Mouse (Mus musculus): Measurements from ENCODE around the gene Xpr1. TPM values are rescaled to one million over a fixed set of nuclear protein-coding genes. Genes with fewer than 3 reads are reported as not detected.

Xpr1 gene
- polyA plus RNA-seq, 1 experiment = 8.7 TPM

DNA sequence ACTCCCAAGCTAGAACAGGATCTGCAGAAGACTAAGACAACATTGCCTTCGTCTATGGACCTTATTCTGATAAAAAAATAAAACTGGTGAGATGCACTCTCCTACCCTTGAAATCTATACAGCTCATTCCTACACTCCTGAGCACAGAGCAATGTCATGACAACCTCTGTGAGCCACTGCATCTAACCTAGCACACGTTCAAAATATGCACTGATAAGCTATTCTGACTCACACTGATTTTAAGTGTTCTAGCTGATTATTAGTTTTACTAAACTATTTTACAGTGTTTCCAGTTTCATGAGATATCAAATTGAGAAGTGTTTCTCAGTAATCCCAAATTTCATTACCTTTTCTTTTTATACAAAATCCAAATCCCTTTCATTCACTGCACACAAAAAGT lies 23.2 kb downstream of the Xpr1 start:
- Histone ChIP-seq H3K4me2 (ENCODE audit: low read depth) (no peak overlapping the region), H3K4me3 (no peak overlapping the region), H3K27me3 (ENCODE audit: control insufficient read depth, insufficient read depth, insufficient read length) (no peaks in the 10 kb centered on the region), H3ac (ENCODE audit: control insufficient read depth, insufficient read length) (no peak overlapping the region), H3K79me2 (ENCODE audit: control insufficient read depth, insufficient read depth) (peaks cover 7% of the 10 kb centered on the region), H3K36me3 (ENCODE audit: control insufficient read depth, insufficient read depth) (no peaks in the 10 kb centered on the region)
- TF ChIP-seq TCF12 (IDR thresholded peaks at IDR 0.05; ENCODE audit: insufficient read depth, poor library complexity, severe bottlenecking) = no peak
- no peak for TF ChIP-seq MYOD1 (IDR thresholded peaks at IDR 0.05; ENCODE audit: control insufficient read depth in 1 of 3, insufficient read length in 2 of 3, low read depth in 2 of 3)
- no peak for TF ChIP-seq POLR2A (IDR thresholded peaks at IDR 0.05; ENCODE audit: insufficient read length, low read depth)
- TF ChIP-seq MYOG (IDR thresholded peaks at IDR 0.05; ENCODE audit: control insufficient read depth in 1 of 3, insufficient read depth in 1 of 3, insufficient read length in 2 of 3, low read depth in 2 of 3) = no peak
- no peak for TF ChIP-seq MAX (IDR thresholded peaks at IDR 0.05; ENCODE audit: low read depth)
- TF ChIP-seq SRF (IDR thresholded peaks at IDR 0.05; ENCODE audit: control insufficient read depth, insufficient read length, low read depth) = no peak
- TF ChIP-seq TCF3 (IDR thresholded peaks at IDR 0.05; ENCODE audit: insufficient read length, low read depth) = no peak
- no peak for TF ChIP-seq USF1 (IDR thresholded peaks at IDR 0.05; ENCODE audit: low read depth)
- no peak for TF ChIP-seq CEBPB (IDR thresholded peaks at IDR 0.05; ENCODE audit: insufficient read depth, poor library complexity, severe bottlenecking)
- TF ChIP-seq E2F4 (IDR thresholded peaks at IDR 0.05; ENCODE audit: insufficient read depth) = no peak
- no peak for TF ChIP-seq POLR2AphosphoS2 (IDR thresholded peaks at IDR 0.05; ENCODE audit: insufficient read length, low read depth)
- TF ChIP-seq REST (IDR thresholded peaks at IDR 0.05; ENCODE audit: insufficient read depth, insufficient read length) = no peak

DNA sequence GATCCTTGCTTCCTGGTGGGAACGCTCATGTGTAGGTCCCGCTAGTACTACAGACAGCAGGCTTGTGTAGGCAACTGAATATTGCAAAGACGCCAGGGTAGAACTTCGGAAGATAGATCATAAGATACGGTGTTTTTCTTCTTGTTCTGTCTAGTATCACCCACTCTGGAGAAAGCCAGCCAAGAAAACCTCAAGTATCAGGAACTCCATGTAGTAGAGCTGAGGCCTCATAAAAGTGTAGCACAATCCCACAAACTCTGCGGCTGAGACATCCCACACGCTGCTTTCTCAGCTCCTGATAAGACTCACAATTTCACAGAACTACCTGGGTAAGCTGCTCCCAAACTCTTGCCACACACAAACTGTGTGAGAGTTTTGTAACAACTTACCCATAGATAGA lies 24.4 kb downstream of the Xpr1 start:
- Histone ChIP-seq H3K4me2 (ENCODE audit: low read depth) (no peak overlapping the region), H3K4me3 (no peak overlapping the region), H3K27me3 (ENCODE audit: control insufficient read depth, insufficient read depth, insufficient read length) (no peaks in the 10 kb centered on the region), H3K36me3 (ENCODE audit: control insufficient read depth, insufficient read depth) (no peaks in the 10 kb centered on the region), H3ac (ENCODE audit: control insufficient read depth, insufficient read length) (no peak overlapping the region), H3K79me2 (ENCODE audit: control insufficient read depth, insufficient read depth) (peaks cover 7% of the 10 kb centered on the region)
- TF ChIP-seq TCF12 (IDR thresholded peaks at IDR 0.05; ENCODE audit: insufficient read depth, poor library complexity, severe bottlenecking) = no peak
- TF ChIP-seq REST (IDR thresholded peaks at IDR 0.05; ENCODE audit: insufficient read depth, insufficient read length) = no peak
- TF ChIP-seq MAX (IDR thresholded peaks at IDR 0.05; ENCODE audit: low read depth) = no peak
- TF ChIP-seq E2F4 (IDR thresholded peaks at IDR 0.05; ENCODE audit: insufficient read depth) = no peak
- TF ChIP-seq MYOD1 (IDR thresholded peaks at IDR 0.05; ENCODE audit: control insufficient read depth in 1 of 3, insufficient read length in 2 of 3, low read depth in 2 of 3) = no peak
- TF ChIP-seq CEBPB (IDR thresholded peaks at IDR 0.05; ENCODE audit: insufficient read depth, poor library complexity, severe bottlenecking) = no peak
- TF ChIP-seq POLR2AphosphoS2 (IDR thresholded peaks at IDR 0.05; ENCODE audit: insufficient read length, low read depth) = no peak

DNA sequence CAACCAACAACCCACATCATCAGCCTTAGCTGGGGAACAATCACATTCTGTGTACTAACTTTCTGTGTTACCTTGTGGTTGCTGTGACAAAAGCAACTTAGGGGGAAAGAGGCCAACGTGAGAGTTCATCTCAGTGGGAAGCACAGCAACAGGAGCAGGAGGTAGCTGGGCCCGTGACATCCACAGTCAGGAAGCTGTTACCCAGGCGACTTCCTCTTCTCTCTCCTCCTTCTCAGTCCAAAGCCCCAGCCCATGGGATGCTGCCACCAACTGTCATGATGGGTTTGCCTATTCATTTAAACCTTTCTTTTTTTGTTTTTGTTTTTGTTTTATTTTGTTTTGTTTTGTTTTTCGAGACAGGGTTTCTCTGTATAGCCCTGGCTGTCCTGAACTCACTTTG lies 25.7 kb downstream of the Xpr1 start:
- Histone ChIP-seq H3K4me3 (no peak overlapping the region), H3K27me3 (ENCODE audit: control insufficient read depth, insufficient read depth, insufficient read length) (no peaks in the 10 kb centered on the region), H3K4me2 (ENCODE audit: low read depth) (no peak overlapping the region), H3K36me3 (ENCODE audit: control insufficient read depth, insufficient read depth) (no peaks in the 10 kb centered on the region), H3K79me2 (ENCODE audit: control insufficient read depth, insufficient read depth) (peaks cover 7% of the 10 kb centered on the region), H3ac (ENCODE audit: control insufficient read depth, insufficient read length) (no peak overlapping the region)
- TF ChIP-seq REST (IDR thresholded peaks at IDR 0.05; ENCODE audit: insufficient read depth, insufficient read length) (no peak), USF1 (IDR thresholded peaks at IDR 0.05; ENCODE audit: low read depth) (no peak), POLR2AphosphoS2 (IDR thresholded peaks at IDR 0.05; ENCODE audit: insufficient read length, low read depth) (no peak), MYOD1 (IDR thresholded peaks at IDR 0.05; ENCODE audit: control insufficient read depth in 1 of 3, insufficient read length in 2 of 3, low read depth in 2 of 3) (no peak), CEBPB (IDR thresholded peaks at IDR 0.05; ENCODE audit: insufficient read depth, poor library complexity, severe bottlenecking) (no peak), SRF (IDR thresholded peaks at IDR 0.05; ENCODE audit: control insufficient read depth, insufficient read length, low read depth) (no peak)

DNA sequence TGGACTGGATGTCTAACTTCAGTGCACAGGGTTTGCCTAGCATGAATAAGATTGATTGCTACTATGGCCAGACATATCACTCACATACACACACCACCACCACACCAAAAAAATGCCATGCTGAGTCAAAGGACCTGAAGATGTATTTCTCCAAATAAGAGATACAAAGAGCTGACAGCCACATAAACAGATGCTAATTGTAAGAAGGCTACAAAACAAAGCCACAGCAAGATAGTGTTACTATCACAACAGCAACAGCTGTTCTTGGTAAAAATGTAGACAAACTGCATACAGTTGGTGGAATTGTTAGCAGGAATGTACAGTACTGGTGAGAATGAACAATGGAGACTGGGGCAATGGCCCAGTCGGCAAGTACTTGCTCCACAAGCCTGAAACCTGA lies 28.8 kb downstream of the Xpr1 start:
- H3K36me3 ChIP-seq (ENCODE audit: control insufficient read depth, insufficient read depth) = no peaks in the 10 kb centered on the region
- H3K4me2 ChIP-seq (ENCODE audit: low read depth) = peak overlapping the region; percentile 68
- peaks cover 7% of the 10 kb centered on the region for H3K79me2 ChIP-seq (ENCODE audit: control insufficient read depth, insufficient read depth)

DNA sequence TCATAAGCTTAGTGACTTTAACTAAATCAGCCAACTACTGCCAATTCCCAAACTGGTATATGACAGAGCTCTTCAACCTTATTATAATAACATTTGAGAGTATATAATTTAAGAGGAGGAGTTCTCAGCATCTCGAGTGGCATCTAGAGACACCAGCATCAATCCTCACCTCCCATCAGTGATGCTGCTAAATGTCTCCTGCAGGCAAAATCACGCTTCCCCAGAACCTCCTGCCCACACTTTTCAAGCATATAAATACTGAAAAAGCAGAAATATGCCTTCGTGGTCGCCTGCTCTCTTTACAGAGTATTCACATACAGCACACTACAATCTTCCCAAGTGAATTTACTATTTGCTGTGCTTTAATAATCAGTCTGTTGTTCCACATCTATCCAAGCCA lies 30.7 kb downstream of the Xpr1 start:
- Histone ChIP-seq H3ac (ENCODE audit: control insufficient read depth, insufficient read length) (no peak overlapping the region), H3K4me3 (no peak overlapping the region), H3K4me2 (ENCODE audit: low read depth) (no peak overlapping the region), H3K79me2 (ENCODE audit: control insufficient read depth, insufficient read depth) (peaks cover 3% of the 10 kb centered on the region), H3K36me3 (ENCODE audit: control insufficient read depth, insufficient read depth) (no peaks in the 10 kb centered on the region), H3K27me3 (ENCODE audit: control insufficient read depth, insufficient read depth, insufficient read length) (no peaks in the 10 kb centered on the region)
- no peak for TF ChIP-seq TCF12 (IDR thresholded peaks at IDR 0.05; ENCODE audit: insufficient read depth, poor library complexity, severe bottlenecking)
- no peak for TF ChIP-seq CEBPB (IDR thresholded peaks at IDR 0.05; ENCODE audit: insufficient read depth, poor library complexity, severe bottlenecking)
- TF ChIP-seq SRF (IDR thresholded peaks at IDR 0.05; ENCODE audit: control insufficient read depth, insufficient read length, low read depth) = no peak
- no peak for TF ChIP-seq REST (IDR thresholded peaks at IDR 0.05; ENCODE audit: insufficient read depth, insufficient read length)
- TF ChIP-seq POLR2AphosphoS2 (IDR thresholded peaks at IDR 0.05; ENCODE audit: insufficient read length, low read depth) = no peak
- TF ChIP-seq MYOD1 (IDR thresholded peaks at IDR 0.05; ENCODE audit: control insufficient read depth in 1 of 3, insufficient read length in 2 of 3, low read depth in 2 of 3) = no peak
- no peak for TF ChIP-seq E2F4 (IDR thresholded peaks at IDR 0.05; ENCODE audit: insufficient read depth)
- TF ChIP-seq USF1 (IDR thresholded peaks at IDR 0.05; ENCODE audit: low read depth) = no peak
- no peak for TF ChIP-seq MAX (IDR thresholded peaks at IDR 0.05; ENCODE audit: low read depth)
- TF ChIP-seq POLR2A (IDR thresholded peaks at IDR 0.05; ENCODE audit: insufficient read length, low read depth) = no peak
- TF ChIP-seq TCF3 (IDR thresholded peaks at IDR 0.05; ENCODE audit: insufficient read length, low read depth) = no peak
- TF ChIP-seq MYOG (IDR thresholded peaks at IDR 0.05; ENCODE audit: control insufficient read depth in 1 of 3, insufficient read depth in 1 of 3, insufficient read length in 2 of 3, low read depth in 2 of 3) = no peak

More for the DNA sequence above, 28.8 kb downstream of the Xpr1 start:
- no peaks in the 10 kb centered on the region for H3K27me3 ChIP-seq (ENCODE audit: control insufficient read depth, insufficient read depth, insufficient read length)
- H3ac ChIP-seq (ENCODE audit: control insufficient read depth, insufficient read length) = no peak overlapping the region
- TF ChIP-seq POLR2A (IDR thresholded peaks at IDR 0.05; ENCODE audit: insufficient read length, low read depth) (no peak), SRF (IDR thresholded peaks at IDR 0.05; ENCODE audit: control insufficient read depth, insufficient read length, low read depth) (no peak), USF1 (IDR thresholded peaks at IDR 0.05; ENCODE audit: low read depth) (no peak), E2F4 (IDR thresholded peaks at IDR 0.05; ENCODE audit: insufficient read depth) (no peak), POLR2AphosphoS2 (IDR thresholded peaks at IDR 0.05; ENCODE audit: insufficient read length, low read depth) (no peak), TCF3 (IDR thresholded peaks at IDR 0.05; ENCODE audit: insufficient read length, low read depth) (no peak), MYOD1 (IDR thresholded peaks at IDR 0.05; ENCODE audit: control insufficient read depth in 1 of 3, insufficient read length in 2 of 3, low read depth in 2 of 3) (peak in 2 of 3 experiments; percentile 65 to 83), TCF12 (IDR thresholded peaks at IDR 0.05; ENCODE audit: insufficient read depth, poor library complexity, severe bottlenecking) (peak; percentile 14), MYOG (IDR thresholded peaks at IDR 0.05; ENCODE audit: control insufficient read depth in 1 of 3, insufficient read depth in 1 of 3, insufficient read length in 2 of 3, low read depth in 2 of 3) (peak in 2 of 3 experiments; percentile 38 to 73), MAX (IDR thresholded peaks at IDR 0.05; ENCODE audit: low read depth) (no peak), REST (IDR thresholded peaks at IDR 0.05; ENCODE audit: insufficient read depth, insufficient read length) (no peak), CEBPB (IDR thresholded peaks at IDR 0.05; ENCODE audit: insufficient read depth, poor library complexity, severe bottlenecking) (no peak)
- H3K4me3 ChIP-seq = no peak overlapping the region

Data from myocyte (in vitro differentiated cells).